In genomic region chr17:25013606-25014501, GRCm38 (mm10) we compare ENCODE assay signal across 8 mouse cellular contexts. TPM values are rescaled to one million over a fixed set of nuclear protein-coding genes. Genes with fewer than 3 reads are reported as not detected.
DNase-seq lines count a peak whose midpoint lies in the region; ATAC-seq and TF ChIP-seq lines count a peak whose summit lies in the region.

No protein-coding gene starts in this region.

- TF ChIP-seq CTCF in cerebellum, adult 2 months (IDR thresholded peaks at IDR 0.05; ENCODE audit: borderline replicate concordance, insufficient read depth, low read depth, low read length) = no peak
- no peak for TF ChIP-seq CTCF in gastrocnemius, adult 2 months (IDR thresholded peaks at IDR 0.05)
- TF ChIP-seq CTCF in hindbrain, postnatal 0 days (IDR thresholded peaks at IDR 0.05; ENCODE audit: low read depth) = no peak
- peak; percentile 18; the same call in 1 of the 2 replicates for TF ChIP-seq CTCF in thymus, adult 2 months (IDR thresholded peaks at IDR 0.05; ENCODE audit: borderline replicate concordance, control insufficient read depth, extremely low read depth, insufficient read depth, low read length, poor library complexity)

- H3K9me3 ChIP-seq in hindbrain, postnatal 0 days (ENCODE audit: low read length) = no peaks in the 10 kb centered on the region
- H3K9me3 ChIP-seq in liver, embryonic 15.5 days (replicated peaks) = no peaks in the 10 kb centered on the region
- H3K9me3 ChIP-seq in neural tube, embryonic 11.5 days (ENCODE audit: control insufficient read depth, low read length) = no peaks in the 10 kb centered on the region

- H3K9ac ChIP-seq in hindbrain, postnatal 0 days (replicated peaks; ENCODE audit: low read length) = peak overlapping the region; percentile 85
- peak overlapping the region; percentile 99 for H3K9ac ChIP-seq in liver, embryonic 15.5 days
- peak overlapping the region; percentile 96 for H3K9ac ChIP-seq in neural tube, embryonic 11.5 days (ENCODE audit: low read length)

- no peak for ATAC-seq in hindbrain, postnatal 0 days
- no peak for ATAC-seq in liver, embryonic 15.5 days (ENCODE audit: insufficient read depth)
- no peak for ATAC-seq in neural tube, embryonic 11.5 days (ENCODE audit: insufficient read depth, low FRiP score, low TSS enrichment)

- H3K27me3 ChIP-seq in cerebellum, adult 2 months (ENCODE audit: control insufficient read depth, insufficient read depth, low read length) = no peaks in the 10 kb centered on the region
- no peaks in the 10 kb centered on the region for H3K27me3 ChIP-seq in hindbrain, postnatal 0 days (ENCODE audit: insufficient read depth, low read length)
- no peaks in the 10 kb centered on the region for H3K27me3 ChIP-seq in liver, embryonic 15.5 days
- H3K27me3 ChIP-seq in neural tube, embryonic 11.5 days (ENCODE audit: control insufficient read depth, insufficient read depth, low read length) = no peaks in the 10 kb centered on the region
- H3K27me3 ChIP-seq in thymus, adult 2 months (ENCODE audit: control insufficient read depth, insufficient read depth, low read length) = no peaks in the 10 kb centered on the region

- H3K36me3 ChIP-seq in hindbrain, postnatal 0 days (ENCODE audit: insufficient read depth, low read length) = peaks cover 10% of the 10 kb centered on the region; the same call in 1 of the 2 replicates
- peaks cover 46% of the 10 kb centered on the region for H3K36me3 ChIP-seq in liver, embryonic 15.5 days (replicated peaks)
- H3K36me3 ChIP-seq in neural tube, embryonic 11.5 days (ENCODE audit: control insufficient read depth, insufficient read depth, low read length) = peaks cover 11% of the 10 kb centered on the region
- H3K36me3 ChIP-seq in thymus, adult 2 months (ENCODE audit: control insufficient read depth, insufficient read depth, low read length) = peaks cover 14% of the 10 kb centered on the region

- peak overlapping the region; percentile 63 for H3K4me3 ChIP-seq in cerebellum, adult 2 months (replicated peaks; ENCODE audit: insufficient read depth, low read depth, low read length)
- H3K4me3 ChIP-seq in gastrocnemius, adult 2 months = peak overlapping the region; percentile 95
- peak overlapping the region; percentile 89 for H3K4me3 ChIP-seq in hindbrain, postnatal 0 days (ENCODE audit: low read length)
- peak overlapping the region; percentile 89 for H3K4me3 ChIP-seq in liver, embryonic 15.5 days (replicated peaks)
- peak overlapping the region; percentile 96 for H3K4me3 ChIP-seq in neural tube, embryonic 11.5 days (ENCODE audit: low read depth, low read length)
- peak overlapping the region; percentile 100 for H3K4me3 ChIP-seq in thymus, adult 2 months (ENCODE audit: control insufficient read depth, insufficient read depth, low read length)

- H3K4me2 ChIP-seq in hindbrain, postnatal 0 days (ENCODE audit: low read depth, low read length) = peak overlapping the region; percentile 98
- peak overlapping the region; percentile 88 for H3K4me2 ChIP-seq in liver, embryonic 15.5 days
- H3K4me2 ChIP-seq in neural tube, embryonic 11.5 days (ENCODE audit: low read depth) = peak overlapping the region; percentile 97

- no peak for TF ChIP-seq POLR2A in cerebellum, adult 2 months (IDR thresholded peaks at IDR 0.05; ENCODE audit: borderline replicate concordance, insufficient read depth, low read length)
- TF ChIP-seq POLR2A in thymus, adult 2 months (IDR thresholded peaks at IDR 0.05; ENCODE audit: control insufficient read depth, extremely low read depth, insufficient read depth, low read length, poor library complexity) = no peak

- DNase-seq in layer of hippocampus, postnatal 25 days (ENCODE audit: extremely low spot score in 1 of 2, low spot score in 1 of 2) = peak; percentile 6 to 11
- no peak for DNase-seq in layer of hippocampus, adult 9-10 months (ENCODE audit: low spot score)
- DNase-seq in cerebellum, adult 2 months = peak; percentile 6 to 18
- peak; percentile 53 for DNase-seq in gastrocnemius, adult 2 months
- peak; percentile 5 for DNase-seq in hindbrain, postnatal 0 days (ENCODE audit: low spot score)
- peak; percentile 50 for DNase-seq in neural tube, embryonic 11.5 days (ENCODE audit: low spot score)
- DNase-seq in thymus, adult 2 months = peak; percentile 45

- intact Hi-C loops in gastrocnemius, adult 2 months (cut with DNase I) = loop anchor here (5.0 kb wide), 1 partner anchor 77 kb away; the partner anchor contains the start of gene Mapk8ip3

- WGBS in cerebellum, adult 2 months = under 1% methylated on average over 81 of the region's 81 CpGs
- under 1% methylated on average over 72 of the region's 81 CpGs for WGBS in hindbrain, postnatal 0 days
- under 1% methylated on average over 81 of the region's 81 CpGs for WGBS in liver, embryonic 15.5 days (ENCODE audit: insufficient replicate concordance)
- under 1% methylated on average over 76 of the region's 81 CpGs for WGBS in neural tube, embryonic 11.5 days
- WGBS in thymus, adult 2 months = under 1% methylated on average over 80 of the region's 81 CpGs

- no peaks in the 10 kb centered on the region for H3K4me1 ChIP-seq in cerebellum, adult 2 months (ENCODE audit: control insufficient read depth, insufficient read depth, low read length)
- H3K4me1 ChIP-seq in hindbrain, postnatal 0 days (ENCODE audit: insufficient read depth, low read length) = peaks cover 10% of the 10 kb centered on the region
- peaks cover 39% of the 10 kb centered on the region for H3K4me1 ChIP-seq in liver, embryonic 15.5 days (replicated peaks)
- no peaks in the 10 kb centered on the region; the same call in 1 of the 2 replicates for H3K4me1 ChIP-seq in neural tube, embryonic 11.5 days (ENCODE audit: control insufficient read depth, insufficient read depth, low read length)
- no peaks in the 10 kb centered on the region; the same call in 1 of the 2 replicates for H3K4me1 ChIP-seq in thymus, adult 2 months (replicated peaks; ENCODE audit: control insufficient read depth, insufficient read depth, low read length)

- no peak overlapping the region for H3K27ac ChIP-seq in cerebellum, adult 2 months (ENCODE audit: insufficient read depth, low read length)
- peak overlapping the region; percentile 93 for H3K27ac ChIP-seq in gastrocnemius, adult 2 months
- peak overlapping the region; percentile 87; the same call in 1 of the 2 replicates for H3K27ac ChIP-seq in hindbrain, postnatal 0 days
- peak overlapping the region; percentile 90 for H3K27ac ChIP-seq in liver, embryonic 15.5 days (replicated peaks)
- peak overlapping the region; percentile 75 for H3K27ac ChIP-seq in neural tube, embryonic 11.5 days (ENCODE audit: low read depth, low read length)
- peak overlapping the region; percentile 45; the same call in 1 of the 2 replicates for H3K27ac ChIP-seq in thymus, adult 2 months (ENCODE audit: control insufficient read depth, insufficient read depth, low read length)

RNA-seq across cellular contexts. Expression of gene Cramp1l, which starts 1.7 kb away (rescaled TPM):
- 10 to 100 TPM; 23.6 to 27.5 TPM for total RNA-seq in layer of hippocampus, postnatal 25 days (2021)
- 19.8 and 21.3 TPM in 2 replicates for polyA plus RNA-seq in cerebellum, adult 2 months (2012; rRNA removed)
- total RNA-seq in gastrocnemius, adult 2 months (2021) = 1 to 10 TPM; 6.3 to 7.1 TPM
- total RNA-seq in hindbrain, postnatal 0 days (2014; rRNA removed) = 24.4 and 26.7 TPM in 2 replicates
- polyA plus RNA-seq in hindbrain, postnatal 0 days (2015; fragmentation: Nextera tagmentation; extraction: Ambion mirVana) = 3.7 TPM in 2 replicates
- polyA plus RNA-seq in liver, embryonic 15.5 days (2015; fragmentation: Nextera tagmentation; extraction: Ambion mirVana) = 2.9 and 4.3 TPM in 2 replicates
- polyA plus RNA-seq in neural tube, embryonic 11.5 days (2014; fragmentation: Nextera tagmentation; extraction: Ambion mirVana) = 11.9 and 12.6 TPM in 2 replicates
- 41.4 and 46.9 TPM in 2 replicates for polyA plus RNA-seq in thymus, adult 2 months (2012; rRNA removed)

RNA-seq across cellular contexts. Expression of gene Ift140, which starts 2.0 kb away (rescaled TPM):
- 10 to 100 TPM; 20.8 to 24.1 TPM for total RNA-seq in layer of hippocampus, postnatal 25 days (2021)
- polyA plus RNA-seq in cerebellum, adult 2 months (2012; rRNA removed) = 18.0 and 19.2 TPM in 2 replicates
- 1 to 10 TPM; 2.8 to 2.9 TPM for total RNA-seq in gastrocnemius, adult 2 months (2021)
- total RNA-seq in hindbrain, postnatal 0 days (2014; rRNA removed) = 27.0 and 37.3 TPM in 2 replicates
- 13.1 and 13.4 TPM in 2 replicates for polyA plus RNA-seq in hindbrain, postnatal 0 days (2015; fragmentation: Nextera tagmentation; extraction: Ambion mirVana)
- 139 and 156 TPM in 2 replicates for polyA plus RNA-seq in liver, embryonic 15.5 days (2015; fragmentation: Nextera tagmentation; extraction: Ambion mirVana)
- 21.9 and 25.8 TPM in 2 replicates for polyA plus RNA-seq in neural tube, embryonic 11.5 days (2014; fragmentation: Nextera tagmentation; extraction: Ambion mirVana)
- 17.0 and 22.6 TPM in 2 replicates for polyA plus RNA-seq in thymus, adult 2 months (2012; rRNA removed)

RNA-seq across cellular contexts. Expression of gene Jpt2, which starts 53.4 kb away (rescaled TPM):
- 1 to 10 TPM; 5.5 to 5.6 TPM for total RNA-seq in layer of hippocampus, postnatal 25 days (2021)
- polyA plus RNA-seq in cerebellum, adult 2 months (2012; rRNA removed) = 10.6 and 12.3 TPM in 2 replicates
- total RNA-seq in gastrocnemius, adult 2 months (2021) = 1 to 10 TPM; 5.3 to 6.8 TPM
- total RNA-seq in hindbrain, postnatal 0 days (2014; rRNA removed) = 57.0 and 61.2 TPM in 2 replicates
- polyA plus RNA-seq in hindbrain, postnatal 0 days (2015; fragmentation: Nextera tagmentation; extraction: Ambion mirVana) = 63.1 and 68.5 TPM in 2 replicates
- polyA plus RNA-seq in liver, embryonic 15.5 days (2015; fragmentation: Nextera tagmentation; extraction: Ambion mirVana) = 60.0 and 62.4 TPM in 2 replicates
- 203 and 204 TPM in 2 replicates for polyA plus RNA-seq in neural tube, embryonic 11.5 days (2014; fragmentation: Nextera tagmentation; extraction: Ambion mirVana)
- 13.5 and 15.0 TPM in 2 replicates for polyA plus RNA-seq in thymus, adult 2 months (2012; rRNA removed)
